Mouse (Mus musculus) retina, postnatal 7 days (tissue): ENCODE measurements around the gene Smim11.

Experiments used
- DNase-seq: peaks from one replicate; pipeline ENCODE4 v3.0.0-alpha.2; 2012; ENCODE audit warnings: low read depth, low spot score

The Smim11 gene

DNA sequence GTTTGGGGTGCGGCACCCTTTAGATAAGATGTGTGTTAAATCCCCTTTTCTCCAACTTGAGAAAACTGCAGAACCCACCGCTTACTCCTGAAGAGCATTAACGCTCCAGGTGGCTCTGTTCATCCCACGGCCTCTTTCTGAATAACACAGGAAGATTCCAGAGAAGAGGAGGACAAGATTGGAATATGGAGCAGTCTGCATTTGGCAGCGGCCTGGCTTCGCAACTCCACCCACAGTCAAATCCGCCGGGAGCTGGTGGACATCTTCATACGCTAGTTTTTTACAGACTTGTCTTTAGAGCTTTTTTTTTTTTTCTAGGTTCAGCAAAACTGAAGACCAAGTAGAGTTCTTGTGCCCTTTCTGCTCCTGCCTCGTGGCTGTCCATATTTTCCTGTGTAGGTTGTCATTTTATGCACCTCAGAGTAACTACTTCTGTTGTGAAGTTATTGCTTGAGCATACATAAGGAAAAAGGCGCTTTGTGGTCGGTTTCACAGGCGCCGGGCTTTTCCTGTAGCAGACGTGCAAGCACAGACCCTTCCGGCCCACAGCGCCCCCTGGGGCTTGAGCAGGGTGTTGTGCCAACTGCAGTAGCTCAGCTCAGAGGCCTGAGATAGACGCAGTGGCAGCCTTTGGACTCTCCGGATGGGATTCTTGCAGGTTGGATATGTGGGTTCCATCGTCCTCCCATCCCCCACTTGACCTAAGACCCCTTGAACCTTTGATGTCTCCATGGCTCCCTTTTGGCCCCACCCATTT lies 18.4 kb downstream of the Smim11 start:
- DNase-seq: no peak

DNA sequence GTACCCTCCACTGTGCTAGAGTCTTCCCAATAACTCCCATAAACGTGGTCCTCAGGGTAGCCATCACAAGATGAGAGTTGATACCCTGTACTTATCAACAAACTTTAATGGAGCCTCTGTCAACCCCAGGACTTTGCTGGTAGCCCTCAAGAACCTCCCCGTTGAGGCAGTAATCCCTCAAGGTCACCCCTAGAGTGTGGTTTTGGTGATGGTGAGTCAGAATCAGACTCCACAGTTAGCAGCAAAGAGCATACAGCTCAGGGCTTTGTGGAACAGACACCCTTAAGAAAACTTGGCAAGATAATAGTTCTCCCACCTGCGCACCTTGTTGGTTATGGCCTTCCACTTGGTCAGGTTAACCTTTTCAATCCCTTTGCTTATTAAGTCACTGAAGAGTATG lies 19.3 kb downstream of the Smim11 start:
- DNase-seq: no peak

DNA sequence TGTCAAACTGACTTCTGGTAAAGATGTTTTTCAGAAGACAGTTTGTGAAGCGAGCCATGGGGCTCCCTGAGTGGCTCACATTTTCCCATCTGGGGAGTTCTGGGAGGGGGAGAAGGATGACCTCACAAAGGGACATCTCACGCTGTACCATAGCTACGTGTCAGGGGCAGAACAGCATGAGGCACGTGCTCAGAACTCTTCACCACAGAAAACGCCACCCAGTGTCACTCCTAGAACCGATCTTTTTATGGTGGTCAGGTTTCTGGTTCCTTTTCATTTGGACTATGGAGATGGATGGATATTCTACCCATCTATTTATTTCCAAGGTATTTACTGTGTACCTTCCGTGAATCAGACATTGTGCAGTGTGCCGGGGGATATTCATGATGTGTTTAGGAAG lies 20.3 kb downstream of the Smim11 start, which contains the start of gene Fam243:
Gene Fam243 (minus strand): TSS at position 101 of the 400 bp plus-strand sequence.
- no peak for DNase-seq

DNA sequence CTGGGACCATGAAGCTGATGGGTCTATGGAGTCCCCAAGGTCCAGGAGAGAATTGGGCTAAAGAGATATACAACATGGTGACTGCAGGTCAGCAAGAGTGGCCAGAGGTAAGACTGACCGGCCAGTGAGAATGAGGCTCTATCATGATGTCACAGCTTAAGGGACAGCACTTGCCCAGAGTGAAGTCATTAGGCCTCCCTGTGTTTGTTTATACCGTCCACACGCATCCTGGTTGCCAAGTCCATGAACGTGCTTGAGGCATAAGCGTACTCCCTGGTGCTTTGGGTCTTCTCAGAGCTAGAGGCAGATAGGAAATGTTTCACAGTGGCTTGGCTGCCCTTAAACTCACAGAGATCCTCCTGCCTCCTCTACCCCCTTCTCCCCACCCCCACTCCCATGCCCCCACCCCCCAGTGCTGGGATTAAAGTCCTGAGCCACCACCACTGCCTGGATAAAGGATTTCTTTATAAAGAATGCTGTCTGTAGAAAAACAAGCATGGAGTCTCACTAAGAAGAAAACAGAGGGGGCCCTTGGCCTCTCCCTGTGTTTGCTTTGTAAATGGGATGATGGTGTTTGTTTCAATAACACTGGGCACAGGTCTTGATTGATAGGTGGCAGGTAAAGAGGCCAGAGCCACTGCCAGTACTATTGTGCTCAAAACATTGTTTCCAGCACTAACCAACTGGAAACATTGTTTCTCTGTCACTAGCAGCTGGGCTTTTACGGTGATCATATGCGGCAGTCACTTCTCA lies 23.4 kb downstream of the Smim11 start:
- no peak for DNase-seq

DNA sequence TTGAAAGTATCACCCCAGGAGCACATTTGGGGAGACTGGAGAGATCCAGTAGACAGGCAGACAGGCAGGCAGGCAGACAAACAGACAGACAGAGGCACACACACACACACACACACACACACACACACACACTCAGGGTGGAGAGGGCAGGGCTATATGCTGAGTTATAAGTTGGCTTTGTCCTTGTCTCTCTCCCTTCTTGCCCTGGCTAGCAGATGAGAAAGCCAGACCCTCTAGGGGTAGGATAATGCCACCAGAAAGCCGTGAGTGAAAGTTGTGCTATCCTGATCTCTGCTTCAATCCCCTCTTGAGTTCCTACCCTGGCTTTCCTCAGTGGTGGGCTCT lies 23.9 kb downstream of the Smim11 start:
- no peak for DNase-seq

DNA sequence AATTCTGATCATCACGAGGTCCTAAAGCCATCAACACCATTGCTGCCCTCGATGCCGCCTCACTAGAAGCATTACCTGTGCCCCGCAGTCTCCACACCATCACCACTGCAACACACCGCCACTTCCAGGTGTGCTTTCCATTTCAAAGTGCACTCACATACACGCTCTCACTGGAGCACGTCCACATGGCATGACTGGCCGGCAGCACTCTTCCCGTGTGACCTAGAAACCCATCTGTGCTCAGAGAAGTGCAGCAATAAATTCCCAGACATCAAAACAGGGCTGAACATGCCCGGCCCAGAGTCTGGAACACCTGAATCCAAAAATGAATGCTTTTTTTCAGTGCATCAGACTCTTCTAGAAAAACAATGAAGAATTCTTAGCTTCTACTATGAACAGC lies 26.8 kb downstream of the Smim11 start:
- DNase-seq: no peak

DNA sequence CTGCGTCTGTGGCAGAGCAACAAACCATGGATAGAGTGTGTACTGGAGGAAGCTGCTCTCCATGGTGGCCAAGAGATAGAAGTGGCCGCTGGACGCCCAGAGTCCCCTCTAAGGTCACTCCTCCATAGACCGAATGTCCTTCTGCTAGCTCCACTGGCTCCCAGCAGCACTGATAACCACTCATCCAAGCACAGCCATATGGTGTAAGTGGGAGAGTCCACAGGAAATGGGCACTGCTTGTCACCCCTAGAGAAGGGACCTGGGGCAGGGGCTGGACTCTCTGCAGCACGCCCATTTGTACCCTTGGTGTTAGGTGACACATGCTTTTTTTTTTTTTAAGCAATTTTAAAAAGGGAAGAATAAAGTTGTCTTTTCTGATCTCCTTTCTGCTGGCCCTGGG lies 29.9 kb downstream of the Smim11 start:
- DNase-seq: no peak

DNA sequence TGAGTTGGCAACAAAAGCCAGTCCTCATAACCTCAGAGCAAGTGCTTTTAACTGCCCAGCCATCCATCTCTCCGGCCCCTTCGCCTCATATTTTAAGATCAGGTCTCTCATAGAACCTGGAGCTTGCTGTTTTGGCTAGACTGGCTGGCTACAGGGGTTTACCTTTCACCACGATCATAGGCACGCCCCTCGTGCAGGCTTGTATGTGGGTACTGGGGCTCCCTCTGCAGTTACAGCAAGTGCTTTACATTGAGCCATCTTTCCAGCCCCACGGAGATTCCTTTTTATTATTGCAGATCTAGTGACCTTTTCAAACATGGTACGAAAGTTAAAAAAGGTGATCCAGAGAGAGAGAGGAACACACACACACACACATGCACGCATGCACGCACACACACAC lies 33.5 kb downstream of the Smim11 start:
- no peak for DNase-seq

DNA sequence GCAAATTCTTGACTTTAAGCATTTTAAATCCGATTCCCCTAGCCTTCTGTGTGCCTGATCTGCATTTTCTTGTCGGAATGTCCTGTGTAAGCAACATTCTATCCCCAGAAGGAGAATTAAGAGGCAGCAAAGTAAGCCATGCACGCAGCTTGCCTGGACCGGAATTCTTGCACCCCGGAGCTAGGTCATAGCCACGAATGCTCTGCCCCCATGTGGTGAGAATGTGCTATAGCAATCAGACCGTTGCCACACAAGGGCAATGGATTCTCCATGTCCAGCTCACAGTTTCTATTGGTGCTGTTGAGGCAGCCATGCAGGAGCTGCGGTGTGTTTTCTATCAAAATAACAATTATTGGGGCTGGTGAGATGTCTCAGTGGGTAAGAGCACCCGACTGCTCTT lies 35.2 kb downstream of the Smim11 start:
- peak; percentile 69 for DNase-seq

DNA sequence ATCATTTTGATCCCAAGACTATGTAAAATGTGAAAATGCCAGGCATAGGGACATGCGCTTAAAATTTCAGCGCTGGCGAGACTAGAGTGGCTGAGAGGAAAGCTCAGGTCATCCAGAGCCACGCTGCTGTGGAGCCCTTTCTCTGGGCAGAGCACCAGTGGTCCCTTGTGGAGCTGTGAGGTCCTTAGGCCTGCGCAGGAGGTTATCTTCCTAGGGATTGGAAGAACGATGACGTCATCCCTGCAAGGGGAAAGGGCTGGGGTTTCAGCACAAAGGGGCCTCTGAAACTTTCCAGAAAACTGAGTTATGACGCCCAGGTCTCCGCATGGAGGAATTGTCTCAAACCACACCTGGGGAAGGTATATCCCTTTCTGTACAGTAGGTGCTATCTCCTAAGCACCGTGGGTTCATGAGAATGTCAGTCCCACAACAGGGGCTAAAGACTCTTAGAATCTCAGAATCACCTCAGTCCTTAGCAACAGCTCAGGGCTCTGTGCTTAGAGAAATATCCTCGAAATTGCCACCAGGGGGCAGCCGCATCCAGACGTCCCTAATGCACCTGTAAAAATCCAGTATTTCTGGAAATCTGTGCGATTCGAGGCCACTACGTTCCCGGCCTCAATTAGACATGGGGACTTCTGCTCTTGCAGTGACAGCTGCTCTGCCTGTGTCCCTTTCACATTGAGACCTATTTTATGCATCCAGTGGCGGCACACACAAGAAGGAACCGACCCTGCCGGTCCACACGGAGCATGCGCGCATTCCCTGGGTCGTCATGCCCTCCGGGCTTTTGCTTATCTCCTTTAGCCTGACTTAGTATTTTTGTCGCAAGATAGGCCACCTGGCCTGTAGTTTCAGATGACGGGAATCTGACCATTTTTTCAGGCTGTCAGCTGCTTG lies 39.8 kb downstream of the Smim11 start:
- DNase-seq: peak; percentile 67

DNA sequence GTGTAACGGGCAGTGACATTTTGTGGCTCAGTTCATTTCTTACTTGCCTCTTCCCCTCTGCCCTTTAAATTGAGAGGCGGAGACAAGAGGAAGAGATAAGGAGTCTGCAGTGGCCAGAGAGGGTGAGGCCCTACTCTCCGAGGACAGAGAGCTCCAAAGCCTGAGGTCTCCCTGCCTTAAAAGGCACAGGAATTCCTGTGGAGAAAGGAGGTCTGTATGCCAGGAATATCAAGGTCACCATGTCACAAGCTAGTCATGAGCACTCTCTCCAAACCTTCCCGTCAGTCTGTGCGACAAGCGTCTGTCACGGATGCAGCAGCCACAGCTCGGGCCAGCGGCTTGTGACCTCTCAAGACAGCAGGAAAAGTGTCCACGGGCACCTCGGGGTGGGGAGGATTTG lies 44.1 kb downstream of the Smim11 start:
- DNase-seq: no peak

DNA sequence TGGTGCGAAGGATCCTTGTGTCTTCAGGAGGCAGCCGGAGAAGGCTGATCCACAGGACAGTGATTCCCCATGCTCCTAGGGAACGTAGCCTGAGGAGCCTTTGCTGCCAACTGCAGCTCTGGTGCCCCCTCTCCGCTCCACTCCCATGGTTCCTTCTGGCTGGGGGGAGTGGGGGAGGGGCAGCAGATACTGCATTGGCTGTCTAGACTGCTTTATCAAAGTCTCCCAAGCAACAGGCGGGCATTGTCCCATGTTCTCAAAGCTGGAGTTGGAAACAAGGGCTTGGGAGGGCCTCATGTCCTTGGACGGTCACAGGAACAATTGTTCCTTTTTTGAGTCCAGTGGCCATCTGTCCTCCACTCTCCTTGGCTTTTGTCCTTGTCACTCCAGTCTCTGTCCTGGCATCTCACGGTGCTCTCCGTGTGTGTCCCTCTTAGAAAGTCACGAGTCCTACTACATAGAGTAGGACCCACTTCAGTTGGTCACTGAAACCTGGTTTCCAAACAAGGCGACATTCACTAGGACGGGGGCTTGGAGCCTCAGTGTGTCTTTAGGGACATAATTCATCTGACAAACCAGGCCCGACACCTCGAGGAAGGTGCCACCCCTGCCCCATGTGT lies 45.3 kb downstream of the Smim11 start:
- no peak for DNase-seq

DNA sequence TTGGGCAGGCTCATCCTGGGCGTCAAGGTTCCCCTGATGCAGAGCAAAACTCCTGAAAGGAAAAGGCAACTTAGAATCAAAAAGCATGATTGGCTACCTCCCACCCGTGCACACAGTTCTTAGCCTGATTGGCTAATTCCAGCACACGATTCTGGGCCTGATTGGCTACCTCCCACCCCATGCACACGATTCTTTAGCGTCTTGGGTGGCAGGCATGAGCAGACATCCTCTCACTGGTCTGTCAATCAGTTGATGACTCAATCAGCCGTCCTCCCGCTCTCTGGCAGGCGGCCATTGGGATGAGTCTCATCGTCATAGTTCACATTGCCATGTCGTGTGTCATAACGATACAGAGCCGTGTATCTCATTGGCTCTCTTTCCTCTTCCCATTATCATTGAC lies 47.9 kb downstream of the Smim11 start:
- DNase-seq: no peak

DNA sequence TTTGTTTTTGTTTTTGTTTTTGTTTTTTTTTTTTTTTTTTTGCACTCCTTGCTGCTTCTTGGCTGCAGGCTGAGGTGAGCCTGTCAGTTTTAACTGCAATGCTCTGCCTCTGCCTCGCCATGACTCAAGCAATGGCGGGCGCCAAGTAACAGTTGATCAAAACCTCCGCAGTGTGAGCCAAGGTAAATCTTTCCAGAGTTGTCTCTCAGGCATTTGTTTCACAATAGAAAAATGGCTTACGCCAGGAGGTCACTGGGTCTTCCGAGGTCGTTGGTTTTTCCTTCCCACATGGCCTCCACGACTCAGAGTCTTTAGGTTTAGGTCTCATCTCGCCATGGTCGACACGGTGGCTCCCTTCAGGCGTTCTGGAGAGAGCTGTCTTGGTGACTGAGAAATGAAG lies 52.2 kb downstream of the Smim11 start:
- DNase-seq: no peak

DNA sequence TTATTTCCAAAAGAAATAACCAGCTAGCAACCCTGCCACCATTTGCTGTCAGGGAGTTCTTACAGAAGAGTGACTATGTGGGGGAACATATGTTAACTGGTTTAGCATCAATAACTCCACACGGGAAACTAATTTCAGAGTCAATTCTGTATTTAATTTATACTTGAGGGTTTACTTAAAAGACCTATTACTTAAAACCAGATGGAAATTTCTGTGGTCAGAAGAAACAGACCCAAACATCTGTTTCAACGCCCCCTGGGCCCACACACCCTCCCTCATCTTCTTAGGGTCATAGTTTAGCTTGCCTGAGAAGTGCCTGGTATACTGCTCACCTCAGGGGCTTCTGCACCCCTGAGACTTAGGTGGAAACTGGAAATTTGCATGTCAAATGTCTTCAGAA lies 52.8 kb downstream of the Smim11 start:
- DNase-seq: no peak

DNA sequence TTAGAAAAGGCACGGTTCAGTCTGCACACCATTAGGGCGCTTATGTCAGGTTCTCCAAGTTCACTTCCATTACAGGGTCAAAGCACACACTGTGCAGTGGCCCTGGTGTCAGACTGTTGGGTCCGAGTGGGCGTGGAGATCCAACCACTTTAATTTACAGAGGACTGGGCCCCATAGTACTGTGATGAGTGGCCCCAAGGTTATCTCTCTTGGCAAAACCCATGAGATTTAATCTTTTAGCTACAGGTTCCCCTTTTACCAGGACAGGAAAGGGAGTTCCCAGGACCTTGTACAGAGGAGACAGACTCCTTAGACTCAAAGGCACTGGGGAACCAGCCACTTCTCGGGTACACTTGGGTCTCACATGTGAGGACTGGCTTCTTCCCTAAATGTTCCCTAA lies 54.3 kb downstream of the Smim11 start:
- DNase-seq: no peak

DNA sequence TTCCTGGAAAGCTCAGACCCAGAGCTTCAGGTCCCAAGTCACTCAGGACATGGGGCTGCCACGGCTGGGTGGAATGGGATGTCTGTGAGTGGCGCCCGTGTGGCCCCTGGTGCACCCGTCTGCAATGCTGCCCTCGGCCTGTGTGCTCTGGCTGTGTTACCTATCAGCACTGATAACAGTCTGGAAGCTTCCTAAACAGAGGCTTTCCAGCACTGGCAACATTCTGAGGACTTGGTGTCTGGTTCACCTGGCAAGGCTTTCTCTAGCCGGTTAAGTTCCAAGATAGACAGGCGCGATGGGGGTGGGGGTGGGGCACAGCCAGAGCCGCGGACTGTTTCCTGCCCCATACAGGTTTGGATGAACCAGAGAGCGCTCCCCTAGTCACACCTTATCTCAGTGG lies 54.9 kb downstream of the Smim11 start:
- no peak for DNase-seq

DNA sequence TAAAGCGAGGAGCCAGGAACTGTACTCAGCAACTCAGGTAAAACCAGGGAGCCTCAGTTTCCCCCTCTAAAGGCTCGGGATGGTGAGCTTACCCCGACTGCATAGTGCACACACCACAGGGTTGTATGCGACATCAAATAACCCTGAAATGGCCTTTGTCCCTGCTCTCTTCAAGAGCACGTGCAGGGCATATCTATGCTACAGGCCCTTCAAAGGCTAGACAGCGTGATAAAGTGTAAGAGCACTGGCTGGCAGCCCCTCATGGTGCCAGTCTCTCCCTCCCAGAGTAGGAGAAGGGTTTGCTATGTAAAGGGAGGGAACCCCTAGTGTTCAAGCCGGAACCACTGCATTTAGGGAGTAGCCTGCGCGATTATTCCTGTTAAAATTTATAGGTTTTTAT lies 55.9 kb downstream of the Smim11 start:
- no peak for DNase-seq

DNA sequence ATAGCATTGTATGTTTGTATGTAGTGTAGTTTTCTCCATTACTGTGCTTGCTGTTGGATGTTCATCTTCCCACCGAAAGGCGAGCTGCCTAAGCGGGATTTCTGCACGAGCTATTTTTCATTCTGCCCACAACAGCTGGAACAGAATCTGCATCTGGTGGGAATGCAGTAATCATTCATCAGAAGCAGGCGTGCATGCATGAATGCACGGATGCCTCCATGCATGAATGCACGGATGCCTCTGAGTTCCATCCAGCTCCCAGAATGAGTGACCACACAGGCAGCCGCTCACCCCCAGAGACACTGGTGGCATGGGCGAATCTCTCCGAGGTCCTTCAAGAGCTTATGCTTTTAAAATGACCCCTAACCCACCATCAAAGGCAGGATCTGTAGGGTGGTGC lies 56.5 kb downstream of the Smim11 start:
- DNase-seq: no peak

DNA sequence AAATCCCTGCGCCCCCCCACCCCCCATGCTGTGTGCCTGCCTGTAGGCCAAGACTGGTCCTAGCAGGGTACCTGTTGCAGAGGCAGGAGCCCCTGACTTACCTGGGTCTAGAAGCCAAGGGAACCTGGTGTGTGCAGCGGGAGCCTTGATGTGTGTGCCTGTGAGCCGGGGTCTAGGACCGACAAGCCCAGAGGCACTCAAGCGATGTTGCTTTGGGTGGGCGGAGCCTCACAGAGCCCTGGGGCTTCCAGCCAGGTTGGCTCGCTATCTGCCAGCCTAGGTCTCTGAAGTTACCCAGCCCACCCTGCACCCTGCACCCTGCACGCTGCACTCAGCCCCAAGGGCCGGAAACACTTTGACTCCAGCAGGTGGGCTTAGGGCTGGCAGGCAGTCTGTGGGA lies 57.6 kb downstream of the Smim11 start:
- no peak for DNase-seq

DNA sequence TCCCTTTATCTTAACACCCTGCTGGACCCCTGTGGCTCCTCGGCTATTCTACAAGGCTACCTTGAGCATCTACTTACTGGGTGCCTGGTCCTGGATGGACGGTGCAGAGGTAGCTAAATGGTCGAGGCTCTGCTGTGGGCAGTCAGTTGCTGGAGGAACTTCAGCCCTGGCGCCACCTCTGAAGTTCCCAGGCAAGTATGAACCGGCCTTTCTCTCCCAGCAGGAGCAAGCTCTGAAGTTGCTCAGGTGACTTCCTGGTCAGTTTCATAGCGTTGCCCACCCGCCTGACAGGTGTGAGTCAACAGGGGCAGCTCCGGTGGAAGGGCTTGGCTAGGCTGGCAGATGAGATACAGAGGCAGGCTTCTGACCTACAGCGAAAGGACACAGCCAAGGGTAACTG lies 58.1 kb downstream of the Smim11 start, which contains the start of gene Kcne1:
Gene Kcne1 (minus strand): TSS at position 240 of the 400 bp plus-strand sequence.
- DNase-seq: no peak

DNA sequence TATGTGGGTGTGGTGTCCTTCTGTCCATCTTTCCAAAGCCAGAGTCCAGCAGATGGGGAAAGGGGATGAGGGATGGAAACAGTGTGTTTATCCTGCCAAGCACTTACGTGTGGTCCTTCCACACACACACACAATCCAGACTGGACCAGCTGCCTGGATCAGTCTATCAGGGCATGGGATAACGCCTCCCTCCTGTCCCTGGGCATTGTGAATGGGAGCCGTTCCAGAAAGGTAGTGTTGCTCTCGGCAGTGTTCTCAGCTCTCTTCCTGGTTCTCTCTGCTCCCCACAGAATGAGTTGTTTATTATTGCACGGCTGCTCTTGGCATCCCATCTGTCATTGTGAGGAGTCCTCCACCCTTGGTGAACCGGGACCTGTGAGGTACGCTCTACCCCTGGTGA lies 59.6 kb downstream of the Smim11 start:
- DNase-seq: no peak
